Mouse (Mus musculus): ENCODE results near the gene Tagln3.

The Tagln3 gene

DNA sequence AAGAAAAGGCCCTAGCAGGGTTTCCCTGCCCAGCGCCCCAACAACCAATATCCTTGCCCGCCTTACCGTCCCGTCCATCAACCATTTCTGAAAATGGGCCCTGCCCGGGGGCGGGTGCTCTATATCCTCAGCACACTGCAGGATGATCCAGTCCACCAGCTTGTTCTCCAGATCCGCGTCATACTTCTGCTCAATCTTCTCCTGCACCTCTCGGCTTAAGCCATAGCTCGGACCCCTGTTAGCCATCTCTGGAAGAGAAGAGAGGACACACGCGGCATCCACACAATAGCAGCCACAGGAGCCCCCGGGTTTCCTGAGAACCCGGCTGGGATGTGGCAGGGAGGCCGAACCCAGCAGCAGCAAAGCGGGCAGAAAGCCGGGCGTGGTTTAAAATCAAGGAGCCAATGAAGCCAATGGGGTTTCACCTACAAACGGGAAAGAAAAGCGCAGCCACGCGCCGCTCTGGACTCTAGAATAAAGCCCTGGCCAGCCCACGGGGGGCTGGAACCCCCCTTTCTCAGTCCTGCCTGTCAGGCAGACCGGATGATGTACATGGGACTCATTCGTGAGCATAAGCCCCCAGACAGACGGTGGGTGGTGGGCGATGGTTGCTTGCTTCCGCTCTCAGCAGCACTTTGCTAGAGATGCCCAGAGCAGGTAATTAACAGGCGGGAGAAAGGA, at the start of gene Tagln3:
Gene Tagln3 (minus strand): TSS at position 548 of the 681 bp plus-strand sequence.
- peak; percentile 83 to 84 for DNase-seq

- DNase-seq, result peak; percentile 21 to 36
Measured at GRCm38 (mm10) chr16:45770914-45771313, 46.5 kb upstream of the Tagln3 start.

DNA sequence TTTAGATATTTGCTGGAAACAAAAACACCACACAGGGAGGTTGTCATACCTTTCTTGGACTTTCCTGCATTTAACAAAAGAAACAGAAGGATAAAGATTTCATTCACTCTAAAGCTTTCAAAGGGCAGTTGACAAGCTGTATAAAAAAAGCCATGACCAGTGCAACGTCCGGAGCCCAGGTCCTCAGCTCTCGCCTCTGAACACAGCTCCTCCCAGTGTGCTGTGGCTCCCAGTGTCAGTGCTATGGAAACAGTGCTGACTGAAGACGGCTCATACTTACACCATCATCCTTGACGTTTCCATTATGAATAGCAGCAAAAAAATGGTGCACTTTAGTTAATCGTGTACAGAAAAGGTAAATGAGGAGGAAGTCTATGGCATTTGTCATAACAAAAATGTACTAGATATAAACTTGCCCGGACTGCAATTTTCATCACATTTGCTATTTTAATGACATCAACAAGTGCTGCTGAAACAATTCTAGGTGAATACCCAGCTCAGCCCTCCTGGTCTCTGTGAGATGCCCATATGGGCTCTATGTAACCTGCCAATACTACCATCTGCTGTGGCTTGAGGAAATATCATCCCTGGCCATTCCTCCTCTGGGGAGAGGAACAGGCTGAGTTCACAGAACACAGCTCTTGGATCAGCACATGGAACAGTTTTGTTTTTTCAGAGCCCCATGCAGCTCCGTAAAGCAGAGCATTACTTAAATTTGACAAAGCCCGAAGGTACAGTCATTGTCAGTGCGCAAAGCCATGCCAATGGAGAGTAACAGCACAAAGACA, 43.6 kb upstream of the Tagln3 start:
- peak; percentile 82 to 90 for DNase-seq

- no peak for DNase-seq
Measured at GRCm38 (mm10) chr16:45767434-45767833, 43.0 kb upstream of the Tagln3 start.

DNA sequence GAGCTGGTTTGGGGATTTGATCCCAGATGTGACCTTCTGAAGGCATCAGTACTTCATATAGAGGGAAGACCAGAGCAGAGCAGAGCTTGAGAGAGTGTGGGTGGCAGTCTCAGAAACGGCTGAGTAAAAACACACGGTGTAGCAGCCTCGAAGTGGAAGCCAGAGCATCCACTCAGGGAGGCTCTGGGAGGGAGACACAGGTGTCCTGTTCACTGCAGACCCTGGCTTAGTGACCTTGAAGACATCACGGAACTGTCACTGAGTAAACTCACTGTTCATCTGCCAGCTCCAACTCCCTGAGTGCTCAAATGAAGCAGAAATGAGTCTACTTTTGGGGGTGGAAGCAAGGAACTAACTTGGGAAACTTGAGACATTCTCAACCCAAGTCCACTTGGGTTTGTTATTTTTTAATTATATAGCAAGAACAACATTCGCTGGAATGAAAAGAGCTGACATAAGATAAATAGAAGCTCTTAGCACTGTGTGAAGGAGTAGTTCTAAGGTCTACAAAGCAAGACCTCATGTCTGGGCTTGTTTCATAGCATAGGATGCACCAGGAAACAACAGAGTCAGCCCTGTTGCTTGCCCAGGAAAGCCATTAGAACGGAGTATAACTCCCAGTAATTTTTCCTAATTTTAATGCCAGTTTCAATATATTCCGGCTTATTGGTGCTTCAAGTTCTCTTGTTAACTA, 41.5 kb upstream of the Tagln3 start:
- no peak for DNase-seq

GRCm38 (mm10) chr16:45765102-45765501, 40.7 kb upstream of the Tagln3 start:
- no peak for DNase-seq

- no peak for DNase-seq
Measured at GRCm38 (mm10) chr16:45762859-45763505, 38.6 kb upstream of the Tagln3 start.

GRCm38 (mm10) chr16:45761425-45761824, 37.0 kb upstream of the Tagln3 start:
- DNase-seq, result no peak

- no peak for DNase-seq
Measured at GRCm38 (mm10) chr16:45758726-45759269, 34.4 kb upstream of the Tagln3 start.

DNA sequence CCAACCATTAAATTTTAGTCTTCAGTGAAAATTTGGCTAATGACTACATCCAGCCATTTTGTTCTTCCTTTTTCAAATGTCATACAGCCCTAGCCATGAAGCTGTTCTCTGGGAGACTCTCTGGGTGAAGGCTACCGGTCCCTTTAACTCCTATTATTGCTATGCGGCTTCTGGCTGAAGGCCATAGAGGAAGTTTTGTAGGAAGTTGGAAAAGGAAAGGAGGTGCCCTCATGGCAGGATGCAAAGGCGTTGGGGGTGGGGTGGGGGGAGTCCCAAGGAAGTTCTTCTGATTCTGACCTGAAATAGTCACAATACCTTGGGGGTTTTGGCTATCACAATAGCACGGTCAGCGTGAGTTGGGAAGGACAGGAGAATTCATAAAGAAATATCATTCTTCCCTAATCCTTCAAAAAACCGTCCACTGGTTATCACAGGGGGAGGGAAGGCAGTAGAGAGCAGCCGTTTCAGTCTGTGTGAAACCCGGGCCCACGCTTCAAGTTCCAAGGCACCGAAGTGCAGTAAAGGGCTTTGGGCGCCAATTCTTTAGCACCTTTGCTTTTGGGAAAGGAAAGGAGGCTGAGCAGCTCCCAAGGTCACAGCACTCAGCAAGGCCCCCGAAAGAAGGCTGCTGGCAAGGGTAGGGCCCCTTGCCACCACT, 33.1 kb upstream of the Tagln3 start:
- no peak for DNase-seq

DNA sequence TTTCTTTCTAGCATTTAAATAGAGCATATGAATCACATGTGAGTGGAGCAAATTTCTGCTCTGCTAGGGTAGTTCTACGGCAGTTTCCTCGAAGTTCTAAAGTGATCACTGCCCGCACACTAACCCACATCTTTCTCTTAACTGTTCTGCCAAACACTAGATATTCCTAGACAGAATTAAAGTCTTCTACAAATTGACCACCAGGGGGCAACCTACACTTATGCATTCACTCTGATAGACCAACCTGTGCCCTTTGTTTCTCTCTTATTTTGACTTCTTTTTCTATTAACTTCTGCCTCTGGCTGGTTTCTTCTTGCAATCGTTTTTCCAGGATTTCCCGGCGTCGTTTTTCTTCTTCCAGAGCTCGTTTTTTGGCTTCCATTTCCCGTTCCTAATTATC, 32.4 kb upstream of the Tagln3 start:
- DNase-seq, result peak; percentile 60 to 64

DNA sequence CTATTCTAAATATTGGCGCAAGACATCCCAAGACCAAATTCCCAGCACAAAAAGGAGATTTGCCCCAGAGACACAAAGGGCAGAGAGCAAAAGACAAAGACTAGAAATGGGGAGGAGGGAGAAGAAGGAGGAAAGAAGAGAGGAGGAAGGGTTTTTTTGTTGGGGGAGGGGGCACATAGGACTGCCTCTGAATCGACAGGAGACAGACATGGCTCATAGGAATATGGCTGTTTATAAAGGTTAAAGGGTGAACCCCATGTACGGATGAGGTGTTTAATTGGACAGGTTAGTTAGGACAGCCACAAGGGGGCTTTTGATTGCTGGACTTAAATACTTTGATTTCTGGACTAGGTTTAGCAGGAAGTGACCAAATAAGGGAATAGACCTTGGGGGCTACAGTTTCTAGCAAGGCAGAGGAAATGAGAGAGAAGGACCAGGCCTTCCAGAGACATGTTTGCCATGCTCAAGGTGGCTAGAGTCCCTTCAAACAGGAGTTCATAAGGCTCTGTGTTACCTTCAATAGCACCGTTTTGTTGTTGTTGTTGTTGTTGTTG, 19.3 kb upstream of the Tagln3 start:
- DNase-seq, result no peak

DNA sequence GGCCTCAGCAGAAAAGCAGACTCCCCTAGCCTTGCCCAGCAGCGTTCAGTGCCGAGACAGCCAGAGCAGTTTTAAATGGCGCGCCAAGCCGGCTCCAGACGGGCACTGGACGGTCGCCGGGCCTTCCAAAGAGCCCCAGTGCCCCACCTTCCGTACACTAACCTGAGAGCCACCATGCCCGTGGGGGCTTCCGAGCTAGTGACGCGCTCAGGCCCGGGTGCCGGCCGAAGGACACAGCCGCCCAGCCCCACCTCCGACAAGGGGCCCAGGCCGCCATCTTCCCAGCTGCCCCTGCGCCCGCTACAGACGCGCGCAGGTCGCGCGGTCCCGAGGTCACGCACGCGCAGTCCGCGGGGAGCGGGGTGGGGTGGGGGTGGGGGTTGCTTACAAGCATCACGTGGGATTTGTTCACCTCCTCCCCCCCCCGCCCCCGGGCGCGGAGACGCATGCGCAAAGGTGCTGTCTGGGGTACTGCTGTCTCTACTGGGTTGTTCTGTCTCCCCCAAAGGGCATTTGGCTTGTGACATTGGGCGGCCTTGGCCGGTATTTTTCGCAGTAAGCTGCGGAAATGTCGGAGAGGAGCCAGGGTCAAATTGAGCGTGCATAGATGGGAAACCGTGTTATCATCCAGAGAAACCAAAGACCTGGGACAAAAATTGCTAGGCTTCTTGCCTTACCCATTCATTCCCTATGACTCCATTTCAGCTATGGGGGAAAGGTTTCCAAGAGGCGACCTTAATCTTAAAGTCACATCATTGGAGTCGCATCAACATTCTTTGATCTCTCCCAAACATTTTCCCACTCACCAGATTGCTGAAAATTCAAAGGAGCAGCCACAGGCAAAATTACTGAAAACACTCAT, 18.4 kb upstream of the Tagln3 start, which contains the start of gene Abhd10:
Gene Abhd10 (minus strand): TSS at position 341 of the 862 bp plus-strand sequence.
- DNase-seq, result peak; percentile 96 to 98

DNA sequence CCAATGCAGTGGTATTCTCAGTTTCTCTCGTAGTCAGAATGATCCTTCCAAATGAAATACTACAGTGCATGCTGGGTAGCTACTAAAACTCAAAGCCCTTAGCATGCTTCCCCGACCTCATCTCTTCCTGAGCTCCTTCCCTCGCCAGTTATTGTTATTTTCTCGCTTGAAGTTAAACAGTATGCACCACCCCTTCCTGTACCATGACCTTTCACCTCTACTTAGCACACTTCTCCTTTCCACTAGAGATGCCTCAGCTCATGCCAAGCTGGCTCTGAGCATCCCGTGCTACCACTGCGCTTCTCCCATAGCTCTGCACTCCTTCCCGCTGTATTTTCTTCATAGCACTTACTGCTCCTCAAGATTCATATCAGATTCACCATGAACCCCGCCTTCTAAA, 13.5 kb upstream of the Tagln3 start:
- DNase-seq, result no peak

GRCm38 (mm10) chr16:45736724-45737123, 12.3 kb upstream of the Tagln3 start:
- no peak for DNase-seq

- DNase-seq, result no peak
Measured at GRCm38 (mm10) chr16:45729163-45729562, 4.8 kb upstream of the Tagln3 start.

GRCm38 (mm10) chr16:45724742-45725102, 314 bp upstream of the Tagln3 start:
- DNase-seq, result peak; percentile 65 to 72

- DNase-seq, result peak; percentile 39 to 61
Measured at GRCm38 (mm10) chr16:45723172-45723901, 1.1 kb downstream of the Tagln3 start.

DNA sequence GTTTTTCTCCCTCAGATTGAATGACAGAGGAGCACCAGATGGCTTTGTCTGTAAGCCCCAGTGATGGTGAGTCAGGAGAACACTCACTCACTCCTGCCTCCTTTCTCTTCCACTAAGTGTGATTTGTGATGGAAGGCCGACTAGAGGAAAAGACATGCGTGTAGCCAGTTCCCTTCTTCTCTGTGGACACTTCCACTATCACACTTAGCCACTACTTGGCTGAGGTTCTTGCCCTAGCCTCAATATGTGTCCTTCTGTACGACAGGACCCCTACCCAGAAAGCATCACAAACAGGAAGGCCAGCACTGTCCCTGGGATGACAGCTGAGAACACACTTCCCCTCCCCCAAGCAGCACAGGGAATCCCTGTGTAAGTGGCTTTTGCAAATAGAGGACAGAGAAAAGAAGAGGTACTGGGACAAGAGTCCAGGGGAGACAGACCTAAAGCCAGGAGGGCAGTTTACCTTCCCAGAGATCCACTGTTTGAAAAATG, 1.9 kb downstream of the Tagln3 start:
- DNase-seq, result peak; percentile 62 to 64

Data from cerebellum, adult 18-20 months (tissue).